Mouse (Mus musculus) midbrain, embryonic 10.5 days (tissue): ENCODE data around the gene Rgs11. TPM values are rescaled to one million over a fixed set of nuclear protein-coding genes. Genes with fewer than 3 reads are reported as not detected.

Experiments
- polyA plus RNA-seq: library from polyadenylated mRNA; unstranded; fragments of >200 nt; fragmentation: Nextera tagmentation; extraction: Ambion mirVana; gene quantifications from 2 replicates; pipeline ENCODE4 v1.2.1, GENCODE M21; 2016

Rgs11 gene
- polyA plus RNA-seq, 1 experiment from 2014 or later = 0.67 TPM

Other genes starting within 250 kb of the Rgs11 start
- 27.6 and 29.5 TPM in 2 replicates for gene Capn15, start 217.2 kb upstream of the Rgs11 start, polyA plus RNA-seq
- 20.6 and 26.9 TPM in 2 replicates for gene Rab11fip3, start 133.4 kb upstream of the Rgs11 start, polyA plus RNA-seq
- gene Decr2, start 112.6 kb upstream of the Rgs11 start, polyA plus RNA-seq = 27.8 and 28.2 TPM in 2 replicates
- gene Nme4, start 107.3 kb upstream of the Rgs11 start, polyA plus RNA-seq = 87.4 and 106 TPM in 2 replicates
- 1.6 and 2.0 TPM in 2 replicates for gene Tmem8, start 89.7 kb upstream of the Rgs11 start, polyA plus RNA-seq
- gene Mrpl28, start 79.5 kb upstream of the Rgs11 start, polyA plus RNA-seq = 301 and 332 TPM in 2 replicates
- gene Axin1, start 64.3 kb upstream of the Rgs11 start, polyA plus RNA-seq = 9.9 and 10.0 TPM in 2 replicates
- 0.47 and 0.81 TPM in 2 replicates for gene Pdia2, start 3.9 kb upstream of the Rgs11 start, polyA plus RNA-seq
- gene Arhgdig, start 4.8 kb downstream of the Rgs11 start, polyA plus RNA-seq = 5.5 and 5.8 TPM in 2 replicates
- gene Fam234a, start 41.3 kb downstream of the Rgs11 start, polyA plus RNA-seq = 27.6 and 28.7 TPM in 2 replicates
- gene Luc7l, start 49.9 kb downstream of the Rgs11 start, polyA plus RNA-seq = 130 and 131 TPM in 2 replicates
- 0.16 and 0.19 TPM in 2 replicates for gene Neurl1b, start 211.9 kb downstream of the Rgs11 start, polyA plus RNA-seq